Mouse (Mus musculus): ENCODE measurements around the gene Tcf15. TPM values are rescaled to one million over a fixed set of nuclear protein-coding genes. Genes with fewer than 3 reads are reported as not detected.

Tcf15 gene
- polyA plus RNA-seq, 1 experiment from 2014 or later, result 4.7 TPM

GRCm38 (mm10) chr2:152190161-152190560, 46.8 kb downstream of the Tcf15 start:
- WGBS, result 65% methylated on average over 7 of the region's 7 CpGs
- H3K27me3 ChIP-seq (ENCODE audit: control insufficient read depth, insufficient read depth, low read depth, low read length), result no peaks in the 10 kb centered on the region
- H3K9ac ChIP-seq (ENCODE audit: low read length), result no peak overlapping the region
- no peak overlapping the region for H3K4me3 ChIP-seq (ENCODE audit: low read length)
- H3K9me3 ChIP-seq (ENCODE audit: control insufficient read depth, low read length), result no peaks in the 10 kb centered on the region
- H3K36me3 ChIP-seq (ENCODE audit: control insufficient read depth, insufficient read depth, low read length), result no peaks in the 10 kb centered on the region
- peak; percentile 36; the same call in 1 of the 2 replicates for ATAC-seq (ENCODE audit: low read depth)
- peak overlapping the region; percentile 34; the same call in 1 of the 2 replicates for H3K27ac ChIP-seq (ENCODE audit: low read length)
- no peaks in the 10 kb centered on the region for H3K4me1 ChIP-seq (replicated peaks; ENCODE audit: control insufficient read depth, insufficient read depth, low read length)
- no peak overlapping the region for H3K4me2 ChIP-seq (ENCODE audit: low read depth, low read length)

GRCm38 (mm10) chr2:152192591-152193345, 49.4 kb downstream of the Tcf15 start:
- Histone ChIP-seq H3K4me2 (ENCODE audit: low read depth, low read length) (no peak overlapping the region), H3K27ac (ENCODE audit: low read length) (no peak overlapping the region), H3K4me3 (ENCODE audit: low read length) (no peak overlapping the region), H3K36me3 (ENCODE audit: control insufficient read depth, insufficient read depth, low read length) (no peaks in the 10 kb centered on the region), H3K9me3 (ENCODE audit: control insufficient read depth, low read length) (no peaks in the 10 kb centered on the region), H3K27me3 (ENCODE audit: control insufficient read depth, insufficient read depth, low read depth, low read length) (no peaks in the 10 kb centered on the region), H3K9ac (ENCODE audit: low read length) (no peak overlapping the region), H3K4me1 (replicated peaks; ENCODE audit: control insufficient read depth, insufficient read depth, low read length) (no peaks in the 10 kb centered on the region)
- no peak for ATAC-seq (ENCODE audit: low read depth)
- 70% methylated on average over 13 of the region's 13 CpGs for whole genome bisulfite sequencing

- H3K36me3 ChIP-seq (ENCODE audit: control insufficient read depth, insufficient read depth, low read length), result no peaks in the 10 kb centered on the region
- no peak overlapping the region for H3K27ac ChIP-seq (ENCODE audit: low read length)
- H3K4me3 ChIP-seq (ENCODE audit: low read length), result no peak overlapping the region
- H3K9ac ChIP-seq (ENCODE audit: low read length), result no peak overlapping the region
- H3K4me2 ChIP-seq (ENCODE audit: low read depth, low read length), result no peak overlapping the region
- no peak for ATAC-seq (ENCODE audit: low read depth)
- WGBS, result 69% methylated on average over 7 of the region's 7 CpGs
- no peaks in the 10 kb centered on the region for H3K4me1 ChIP-seq (replicated peaks; ENCODE audit: control insufficient read depth, insufficient read depth, low read length)
- no peaks in the 10 kb centered on the region for H3K27me3 ChIP-seq (ENCODE audit: control insufficient read depth, insufficient read depth, low read depth, low read length)
- no peaks in the 10 kb centered on the region for H3K9me3 ChIP-seq (ENCODE audit: control insufficient read depth, low read length)
Measured at GRCm38 (mm10) chr2:152193346-152193710, 50.0 kb downstream of the Tcf15 start.

GRCm38 (mm10) chr2:152194586-152194985, 51.2 kb downstream of the Tcf15 start:
- WGBS, result 87% methylated on average over 2 of the region's 2 CpGs
- Histone ChIP-seq H3K4me1 (replicated peaks; ENCODE audit: control insufficient read depth, insufficient read depth, low read length) (no peaks in the 10 kb centered on the region), H3K9me3 (ENCODE audit: control insufficient read depth, low read length) (no peaks in the 10 kb centered on the region), H3K36me3 (ENCODE audit: control insufficient read depth, insufficient read depth, low read length) (no peaks in the 10 kb centered on the region), H3K4me2 (ENCODE audit: low read depth, low read length) (no peak overlapping the region), H3K27ac (ENCODE audit: low read length) (no peak overlapping the region), H3K27me3 (ENCODE audit: control insufficient read depth, insufficient read depth, low read depth, low read length) (no peaks in the 10 kb centered on the region), H3K4me3 (ENCODE audit: low read length) (no peak overlapping the region), H3K9ac (ENCODE audit: low read length) (no peak overlapping the region)
- no peak for ATAC-seq (ENCODE audit: low read depth)

GRCm38 (mm10) chr2:152196896-152197295, 53.5 kb downstream of the Tcf15 start:
- no peak overlapping the region for H3K4me2 ChIP-seq (ENCODE audit: low read depth, low read length)
- no peak overlapping the region for H3K4me3 ChIP-seq (ENCODE audit: low read length)
- H3K36me3 ChIP-seq (ENCODE audit: control insufficient read depth, insufficient read depth, low read length), result no peaks in the 10 kb centered on the region
- no peaks in the 10 kb centered on the region for H3K27me3 ChIP-seq (ENCODE audit: control insufficient read depth, insufficient read depth, low read depth, low read length)
- WGBS, result 30% methylated on average over 3 of the region's 3 CpGs
- H3K27ac ChIP-seq (ENCODE audit: low read length), result no peak overlapping the region
- H3K9ac ChIP-seq (ENCODE audit: low read length), result no peak overlapping the region
- H3K4me1 ChIP-seq (replicated peaks; ENCODE audit: control insufficient read depth, insufficient read depth, low read length), result no peaks in the 10 kb centered on the region
- no peak for ATAC-seq (ENCODE audit: low read depth)
- no peaks in the 10 kb centered on the region for H3K9me3 ChIP-seq (ENCODE audit: control insufficient read depth, low read length)

- Histone ChIP-seq H3K4me3 (ENCODE audit: low read length) (no peak overlapping the region), H3K4me1 (replicated peaks; ENCODE audit: control insufficient read depth, insufficient read depth, low read length) (no peaks in the 10 kb centered on the region), H3K27ac (ENCODE audit: low read length) (no peak overlapping the region), H3K27me3 (ENCODE audit: control insufficient read depth, insufficient read depth, low read depth, low read length) (no peaks in the 10 kb centered on the region), H3K9ac (ENCODE audit: low read length) (no peak overlapping the region), H3K9me3 (ENCODE audit: control insufficient read depth, low read length) (no peaks in the 10 kb centered on the region), H3K36me3 (ENCODE audit: control insufficient read depth, insufficient read depth, low read length) (no peaks in the 10 kb centered on the region), H3K4me2 (ENCODE audit: low read depth, low read length) (no peak overlapping the region)
- peak; percentile 67 for ATAC-seq (ENCODE audit: low read depth)
- 42% methylated on average over 10 of the region's 10 CpGs for WGBS
Measured at GRCm38 (mm10) chr2:152197301-152197712, 53.9 kb downstream of the Tcf15 start.

Other genes with a start within 250 kb of the Tcf15 start
- 0.57 and 0.78 TPM in 2 replicates for gene Angpt4, start 232.4 kb upstream of the Tcf15 start, polyA plus RNA-seq (2015; fragmentation: Nextera tagmentation; extraction: Ambion mirVana)
- 33.6 and 34.0 TPM in 2 replicates for gene Fam110a, start 163.3 kb upstream of the Tcf15 start, polyA plus RNA-seq (2015; fragmentation: Nextera tagmentation; extraction: Ambion mirVana)
- gene Slc52a3, start 147.1 kb upstream of the Tcf15 start, polyA plus RNA-seq (2015; fragmentation: Nextera tagmentation; extraction: Ambion mirVana), result 4.7 and 5.9 TPM in 2 replicates
- 0.06 TPM in 1 of 2 replicates, not detected in the other for gene Scrt2, start 62.0 kb upstream of the Tcf15 start, polyA plus RNA-seq (2015; fragmentation: Nextera tagmentation; extraction: Ambion mirVana)
- 5.7 and 5.9 TPM in 2 replicates for gene Srxn1, start 38.0 kb upstream of the Tcf15 start, polyA plus RNA-seq (2015; fragmentation: Nextera tagmentation; extraction: Ambion mirVana)
- gene Csnk2a1, start 83.3 kb downstream of the Tcf15 start, polyA plus RNA-seq (2015; fragmentation: Nextera tagmentation; extraction: Ambion mirVana), result 79.4 and 84.4 TPM in 2 replicates
- 39.2 and 39.3 TPM in 2 replicates for gene Tbc1d20, start 150.3 kb downstream of the Tcf15 start, polyA plus RNA-seq (2015; fragmentation: Nextera tagmentation; extraction: Ambion mirVana)
- 88.1 and 92.0 TPM in 2 replicates for gene Rbck1, start 189.1 kb downstream of the Tcf15 start, polyA plus RNA-seq (2015; fragmentation: Nextera tagmentation; extraction: Ambion mirVana)
- 5.0 and 5.2 TPM in 2 replicates for gene Trib3, start 200.5 kb downstream of the Tcf15 start, polyA plus RNA-seq (2015; fragmentation: Nextera tagmentation; extraction: Ambion mirVana)
- gene Nrsn2, start 233.1 kb downstream of the Tcf15 start, polyA plus RNA-seq (2015; fragmentation: Nextera tagmentation; extraction: Ambion mirVana), result 0.40 and 0.62 TPM in 2 replicates

All from lung, embryonic 16.5 days (tissue).